Mouse (Mus musculus): ENCODE measurements at regions not wholly inside any gene's neighbourhood (a gene's known extent, or its start where the extent isn't known, plus 50 kb on each side); places are given as distances from the start of the nearest gene placed in this dataset.

- TF ChIP-seq ZNF384 (IDR thresholded peaks at IDR 0.05; ENCODE audit: low read depth, low read length) (no peak), MAFK (IDR thresholded peaks at IDR 0.05; ENCODE audit: insufficient replicate concordance, low read length) (no peak)
Observed at GRCm38 (mm10) chr16:53266116-53266515, 812.2 kb upstream of the Alcam start.
